Mouse (Mus musculus): Measurements from ENCODE around the gene Anapc2. TPM values are rescaled to one million over a fixed set of nuclear protein-coding genes. Genes with fewer than 3 reads are reported as not detected.

The Anapc2 gene
- total and polyA plus RNA-seq, 2 experiments from 2014 or later, result 41.0 to 48.6 TPM

DNA sequence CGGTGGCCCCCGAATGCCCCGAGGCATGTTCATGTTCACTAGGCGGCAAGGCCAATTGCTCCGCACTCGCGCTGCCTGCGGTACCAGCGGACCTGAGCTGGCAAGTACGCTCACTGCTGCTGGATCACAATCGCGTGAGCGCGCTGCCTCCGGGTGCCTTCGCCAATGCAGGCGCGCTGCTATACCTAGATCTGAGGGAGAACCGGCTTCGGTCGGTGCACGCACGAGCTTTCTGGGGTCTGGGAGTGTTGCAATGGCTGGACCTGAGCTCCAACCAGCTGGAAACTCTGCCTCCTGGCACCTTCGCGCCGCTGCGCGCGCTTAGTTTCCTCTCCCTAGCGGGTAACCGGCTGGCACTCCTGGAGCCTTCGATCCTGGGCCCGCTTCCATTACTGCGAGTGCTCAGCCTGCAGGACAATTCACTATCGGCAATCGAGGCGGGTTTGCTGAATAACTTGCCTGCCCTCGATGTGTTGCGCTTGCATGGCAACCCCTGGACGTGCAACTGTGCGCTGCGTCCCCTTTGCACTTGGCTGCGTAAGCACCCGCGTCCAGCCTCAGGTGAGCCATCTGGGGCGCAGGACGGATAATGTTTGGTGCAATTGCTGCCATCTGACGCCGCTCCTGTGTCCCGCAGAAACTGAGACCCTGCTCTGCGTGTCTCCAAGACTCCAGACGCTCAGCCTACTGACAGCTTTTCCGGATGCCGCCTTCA, 18.0 kb downstream of the Anapc2 start:
- peak overlapping the region; percentile 52 for H3K4me2 ChIP-seq (ENCODE audit: low read depth, low read length)
- peaks cover 18% of the 10 kb centered on the region for H3K4me1 ChIP-seq (ENCODE audit: control insufficient read depth, insufficient read depth)
- no peak for TF ChIP-seq EP300 (IDR thresholded peaks at IDR 0.05; ENCODE audit: low read depth)
- TF ChIP-seq CTCF (IDR thresholded peaks at IDR 0.05; ENCODE audit: low read depth), result no peak
- peak overlapping the region; percentile 29 for H3K4me3 ChIP-seq (ENCODE audit: low read depth, low read length)
- peaks cover 9% of the 10 kb centered on the region for H3K36me3 ChIP-seq (replicated peaks; ENCODE audit: control insufficient read depth, insufficient read depth, low read length)
- no peaks in the 10 kb centered on the region for H3K9me3 ChIP-seq (replicated peaks; ENCODE audit: control insufficient read depth, low read length)
- peaks cover 63% of the 10 kb centered on the region for H3K27me3 ChIP-seq (ENCODE audit: control insufficient read depth, insufficient read depth, low read length)
- no peak overlapping the region for H3K27ac ChIP-seq (ENCODE audit: low read depth)
- no peak overlapping the region for H3K9ac ChIP-seq (replicated peaks; ENCODE audit: low read depth, low read length)
- DNase-seq (ENCODE audit: low spot score), result no peak
- no peak for ATAC-seq (ENCODE audit: insufficient read depth, low read depth)
- 3% methylated on average over 54 of the region's 54 CpGs for WGBS

DNA sequence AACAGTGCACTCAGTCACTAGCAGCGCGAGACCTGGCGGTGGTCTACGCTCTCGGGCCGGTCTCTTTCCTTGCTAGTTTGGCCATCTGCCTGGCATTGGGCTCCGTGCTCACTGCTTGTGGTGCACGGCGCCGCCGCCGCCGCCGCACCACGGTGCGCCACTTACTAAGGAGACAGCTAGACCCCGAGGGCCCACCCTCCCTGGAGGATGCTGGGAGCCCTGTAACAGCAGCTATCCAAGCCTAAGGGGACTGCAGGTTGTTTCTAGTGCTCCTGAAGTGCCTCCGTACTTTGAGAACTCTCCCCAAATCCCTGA, 18.5 kb downstream of the Anapc2 start:
- no peak overlapping the region for H3K9ac ChIP-seq (replicated peaks; ENCODE audit: low read depth, low read length)
- H3K4me3 ChIP-seq (ENCODE audit: low read depth, low read length), result peak overlapping the region; percentile 29
- ATAC-seq (ENCODE audit: insufficient read depth, low read depth) (no peak), DNase-seq (ENCODE audit: low spot score) (no peak)
- peaks cover 68% of the 10 kb centered on the region for H3K27me3 ChIP-seq (ENCODE audit: control insufficient read depth, insufficient read depth, low read length)
- H3K9me3 ChIP-seq (replicated peaks; ENCODE audit: control insufficient read depth, low read length), result no peaks in the 10 kb centered on the region
- TF ChIP-seq EP300 (IDR thresholded peaks at IDR 0.05; ENCODE audit: low read depth), result no peak
- no peak overlapping the region for H3K27ac ChIP-seq (ENCODE audit: low read depth)
- WGBS, result under 1% methylated on average over 18 of the region's 18 CpGs
- H3K4me2 ChIP-seq (ENCODE audit: low read depth, low read length), result peak overlapping the region; percentile 52
- H3K36me3 ChIP-seq (replicated peaks; ENCODE audit: control insufficient read depth, insufficient read depth, low read length), result peaks cover 3% of the 10 kb centered on the region; the same call in 1 of the 2 replicates
- peaks cover 18% of the 10 kb centered on the region for H3K4me1 ChIP-seq (ENCODE audit: control insufficient read depth, insufficient read depth)

DNA sequence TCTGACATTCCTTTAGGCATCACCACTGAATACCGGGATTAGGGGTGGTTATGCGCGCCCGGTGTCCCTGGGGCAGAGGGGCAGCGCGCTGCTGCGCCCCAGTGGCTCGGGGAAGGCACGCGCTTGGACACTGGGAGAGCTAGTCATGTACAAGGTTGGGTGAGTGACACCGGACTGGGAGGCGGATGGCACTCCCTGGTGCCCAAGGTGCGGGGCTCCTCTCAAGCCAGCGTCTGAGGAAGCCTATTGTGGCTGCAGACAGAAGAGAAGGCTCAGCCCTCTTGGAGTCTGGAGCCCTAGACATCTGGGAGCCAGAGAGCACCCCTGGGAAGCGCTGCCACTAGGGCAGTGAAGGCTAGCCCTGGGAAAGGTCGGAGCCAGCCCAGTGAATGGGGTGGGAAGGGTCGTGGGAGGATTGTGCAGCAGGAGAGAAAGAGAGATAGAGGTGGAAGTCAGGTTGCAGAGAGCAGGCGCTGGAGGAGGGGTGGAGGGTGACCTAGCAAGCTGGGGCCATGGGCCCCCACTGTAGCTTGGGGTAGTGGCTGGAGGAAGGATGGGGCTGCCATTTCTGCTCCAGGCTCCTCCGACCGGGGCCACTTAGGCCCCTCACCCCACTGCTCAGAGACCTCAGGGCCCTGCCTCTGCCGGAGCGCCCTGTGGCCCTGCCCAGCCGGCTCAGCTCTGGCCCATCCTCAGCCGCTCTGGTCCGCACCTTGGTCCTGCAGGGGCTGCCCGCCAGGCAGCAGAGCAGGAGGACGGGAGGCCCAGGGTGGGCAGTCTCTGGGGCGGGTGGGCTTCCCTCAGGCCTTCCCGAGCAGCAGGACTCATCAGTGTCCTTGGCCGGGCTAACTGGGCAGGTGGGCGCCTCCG, 19.1 kb downstream of the Anapc2 start:
- peaks cover 73% of the 10 kb centered on the region for H3K27me3 ChIP-seq (ENCODE audit: control insufficient read depth, insufficient read depth, low read length)
- no peak overlapping the region for H3K27ac ChIP-seq (ENCODE audit: low read depth)
- H3K36me3 ChIP-seq (replicated peaks; ENCODE audit: control insufficient read depth, insufficient read depth, low read length), result no peaks in the 10 kb centered on the region
- peak overlapping the region; percentile 57 for H3K4me2 ChIP-seq (ENCODE audit: low read depth, low read length)
- 6% methylated on average over 32 of the region's 32 CpGs for WGBS
- H3K9ac ChIP-seq (replicated peaks; ENCODE audit: low read depth, low read length), result no peak overlapping the region
- H3K4me1 ChIP-seq (ENCODE audit: control insufficient read depth, insufficient read depth), result peaks cover 18% of the 10 kb centered on the region
- ATAC-seq (ENCODE audit: insufficient read depth, low read depth) (peak; percentile 8; the same call in 1 of the 2 replicates), DNase-seq (ENCODE audit: low spot score) (no peak)
- TF ChIP-seq CTCF (IDR thresholded peaks at IDR 0.05; ENCODE audit: low read depth) (no peak), EP300 (IDR thresholded peaks at IDR 0.05; ENCODE audit: low read depth) (no peak)
- peak overlapping the region; percentile 43 for H3K4me3 ChIP-seq (ENCODE audit: low read depth, low read length)
- H3K9me3 ChIP-seq (replicated peaks; ENCODE audit: control insufficient read depth, low read length), result no peaks in the 10 kb centered on the region

- DNase-seq (ENCODE audit: low spot score) (no peak), ATAC-seq (ENCODE audit: insufficient read depth, low read depth) (peak; percentile 34)
- no peaks in the 10 kb centered on the region for H3K36me3 ChIP-seq (replicated peaks; ENCODE audit: control insufficient read depth, insufficient read depth, low read length)
- 5% methylated on average over 43 of the region's 43 CpGs for WGBS
- TF ChIP-seq CTCF (IDR thresholded peaks at IDR 0.05; ENCODE audit: low read depth) (no peak), EP300 (IDR thresholded peaks at IDR 0.05; ENCODE audit: low read depth) (no peak)
- peaks cover 73% of the 10 kb centered on the region for H3K27me3 ChIP-seq (ENCODE audit: control insufficient read depth, insufficient read depth, low read length)
- no peak overlapping the region for H3K27ac ChIP-seq (ENCODE audit: low read depth)
- H3K9ac ChIP-seq (replicated peaks; ENCODE audit: low read depth, low read length), result no peak overlapping the region
- H3K9me3 ChIP-seq (replicated peaks; ENCODE audit: control insufficient read depth, low read length), result no peaks in the 10 kb centered on the region
- H3K4me2 ChIP-seq (ENCODE audit: low read depth, low read length), result peak overlapping the region; percentile 57
- H3K4me1 ChIP-seq (ENCODE audit: control insufficient read depth, insufficient read depth), result peaks cover 18% of the 10 kb centered on the region
- H3K4me3 ChIP-seq (ENCODE audit: low read depth, low read length), result peak overlapping the region; percentile 43
These were observed 19.8 kb downstream of the Anapc2 start for GRCm38 (mm10) chr2:25292054-25292544.

- H3K4me2 ChIP-seq (ENCODE audit: low read depth, low read length), result peak overlapping the region; percentile 57
- H3K4me3 ChIP-seq (ENCODE audit: low read depth, low read length), result no peak overlapping the region; the same call in 1 of the 2 replicates
- peaks cover 18% of the 10 kb centered on the region for H3K4me1 ChIP-seq (ENCODE audit: control insufficient read depth, insufficient read depth)
- peaks cover 79% of the 10 kb centered on the region for H3K27me3 ChIP-seq (ENCODE audit: control insufficient read depth, insufficient read depth, low read length)
- H3K27ac ChIP-seq (ENCODE audit: low read depth), result no peak overlapping the region
- peak; percentile 38; the same call in 1 of the 2 replicates for ATAC-seq (ENCODE audit: insufficient read depth, low read depth)
- no peaks in the 10 kb centered on the region for H3K9me3 ChIP-seq (replicated peaks; ENCODE audit: control insufficient read depth, low read length)
- no peak overlapping the region for H3K9ac ChIP-seq (replicated peaks; ENCODE audit: low read depth, low read length)
- WGBS, result 0% methylated on average over 1 of the region's 1 CpGs
- TF ChIP-seq CTCF (IDR thresholded peaks at IDR 0.05; ENCODE audit: low read depth) (peak; percentile 88), EP300 (IDR thresholded peaks at IDR 0.05; ENCODE audit: low read depth) (no peak)
- peak; percentile 55 for DNase-seq (ENCODE audit: low spot score)
- H3K36me3 ChIP-seq (replicated peaks; ENCODE audit: control insufficient read depth, insufficient read depth, low read length), result no peaks in the 10 kb centered on the region
These were observed 20.6 kb downstream of the Anapc2 start for GRCm38 (mm10) chr2:25292856-25293255.
